Mouse (Mus musculus) thymus, postnatal 25 days (tissue): ENCODE results near the gene Pdlim7.
A peak's percentile ranks its signal among the peaks of the same experiment; 100 is the strongest.

Experiments
- DNase-seq: peaks from one replicate; pipeline ENCODE4 v3.0.0; 2022

The Pdlim7 gene

GRCm38 (mm10) chr13:55463399-55464026 lies 50.0 kb downstream of the Pdlim7 start:
- DNase-seq, result no peak

GRCm38 (mm10) chr13:55462965-55463364 lies 50.5 kb downstream of the Pdlim7 start:
- no peak for DNase-seq

DNA sequence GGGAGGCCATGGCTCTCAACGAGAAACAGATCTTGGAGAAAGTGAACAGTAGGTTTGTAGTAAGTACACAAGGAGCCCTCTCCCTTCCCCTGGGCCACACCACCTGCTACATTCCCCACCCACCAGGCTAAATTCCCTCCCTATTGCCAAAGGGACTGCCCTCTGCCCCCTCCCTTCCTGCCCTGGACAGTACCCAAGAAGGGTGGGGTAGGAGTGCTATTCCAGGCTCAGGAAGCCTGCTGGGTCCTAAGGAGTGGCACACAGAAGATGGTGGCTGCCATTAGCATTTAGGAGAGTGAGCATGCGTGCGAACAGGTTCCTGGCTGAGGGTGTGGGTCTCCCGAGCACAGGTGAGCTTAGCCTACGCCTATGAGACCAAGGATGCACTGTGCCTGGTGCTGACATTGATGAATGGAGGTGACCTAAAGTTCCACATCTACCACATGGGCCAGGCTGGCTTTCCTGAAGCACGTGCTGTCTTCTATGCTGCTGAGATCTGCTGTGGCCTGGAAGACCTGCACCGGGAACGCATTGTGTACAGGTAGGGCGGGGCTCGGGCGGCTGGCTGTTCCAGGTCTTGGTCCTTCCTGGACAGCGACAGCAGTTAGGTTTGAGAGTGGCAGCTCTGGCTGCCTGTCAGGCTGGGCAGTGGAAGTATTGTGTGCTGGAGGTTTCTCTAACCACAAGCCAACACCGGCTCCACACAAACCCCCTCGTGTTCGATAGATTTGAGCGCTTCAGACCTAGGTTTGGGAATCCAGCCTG lies 61.5 kb downstream of the Pdlim7 start:
- DNase-seq, result no peak

DNA sequence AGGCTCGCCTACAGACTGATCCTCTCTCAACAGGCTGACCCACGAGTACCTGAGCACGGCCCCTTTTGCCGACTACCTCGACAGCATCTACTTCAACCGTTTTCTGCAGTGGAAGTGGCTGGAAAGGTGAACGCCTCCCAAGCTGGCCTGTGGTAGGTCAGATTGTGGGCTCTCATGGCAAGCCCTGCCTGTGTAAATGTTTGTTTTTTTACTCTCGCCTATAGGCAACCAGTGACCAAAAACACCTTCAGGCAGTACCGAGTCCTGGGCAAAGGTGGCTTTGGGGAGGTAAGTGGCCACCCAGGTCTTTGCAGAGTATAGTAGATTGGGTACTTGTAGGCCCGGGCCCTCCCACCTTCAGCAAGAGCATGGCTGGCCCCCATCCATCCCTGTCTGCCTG lies 62.2 kb downstream of the Pdlim7 start:
- no peak for DNase-seq

GRCm38 (mm10) chr13:55450511-55450980 lies 62.9 kb downstream of the Pdlim7 start:
- DNase-seq, result no peak

DNA sequence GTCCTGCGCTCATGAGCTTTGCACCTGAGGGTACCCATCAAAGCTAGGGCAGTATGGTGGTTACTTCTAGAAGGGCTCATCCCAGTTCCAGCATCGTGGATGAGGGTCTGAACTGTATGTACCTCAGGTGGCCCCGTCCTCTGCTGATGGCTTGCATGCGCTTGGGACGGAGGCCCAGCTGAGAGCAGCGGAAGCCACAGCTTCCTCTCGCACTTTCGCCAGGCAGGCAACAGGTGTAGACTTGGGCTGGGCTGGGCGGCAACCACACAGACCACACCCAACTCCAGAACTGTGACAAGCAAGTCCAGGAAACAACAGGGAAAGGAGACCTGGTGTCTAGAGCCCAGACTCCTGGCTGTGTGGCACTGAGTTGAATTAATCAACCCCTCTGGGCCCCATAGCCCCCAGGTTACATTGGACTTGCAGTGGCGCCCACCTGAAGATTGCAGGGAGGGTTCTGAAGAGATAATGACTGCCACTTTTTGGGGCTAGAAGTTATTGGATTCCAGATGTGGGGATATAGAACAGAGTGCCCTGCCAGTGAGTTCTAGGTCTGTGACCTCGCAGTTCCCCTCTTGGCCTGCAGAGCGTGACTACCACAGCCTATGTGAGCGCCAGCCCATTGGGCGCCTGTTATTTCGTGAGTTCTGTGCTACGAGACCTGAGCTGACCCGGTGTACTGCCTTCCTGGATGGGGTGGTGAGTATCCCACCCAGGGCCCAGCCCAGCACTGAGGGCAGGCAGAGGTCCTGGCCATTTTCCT lies 63.6 kb downstream of the Pdlim7 start:
- DNase-seq, result peak; percentile 80

DNA sequence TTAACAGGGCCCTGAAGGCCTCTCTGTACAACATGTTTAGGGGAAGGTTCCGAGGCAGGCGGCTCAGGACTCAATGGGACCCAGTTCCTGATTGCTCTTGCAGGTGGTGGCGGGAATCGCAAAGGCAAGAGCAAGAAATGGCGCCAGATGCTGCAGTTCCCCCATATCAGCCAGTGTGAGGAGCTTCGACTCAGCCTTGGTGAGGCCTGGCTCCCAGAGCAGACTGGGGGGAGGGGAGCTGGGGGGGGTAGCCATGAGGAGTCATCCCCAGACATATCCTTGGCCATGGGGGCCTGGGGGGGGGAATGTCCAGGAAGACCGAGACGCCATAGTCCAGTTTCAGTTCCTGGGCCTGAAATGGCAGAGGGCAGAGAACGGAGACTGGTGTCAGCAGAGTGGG lies 64.3 kb downstream of the Pdlim7 start:
- peak; percentile 49 for DNase-seq

- no peak for DNase-seq
Measured at GRCm38 (mm10) chr13:55448131-55448530, 65.3 kb downstream of the Pdlim7 start.

DNA sequence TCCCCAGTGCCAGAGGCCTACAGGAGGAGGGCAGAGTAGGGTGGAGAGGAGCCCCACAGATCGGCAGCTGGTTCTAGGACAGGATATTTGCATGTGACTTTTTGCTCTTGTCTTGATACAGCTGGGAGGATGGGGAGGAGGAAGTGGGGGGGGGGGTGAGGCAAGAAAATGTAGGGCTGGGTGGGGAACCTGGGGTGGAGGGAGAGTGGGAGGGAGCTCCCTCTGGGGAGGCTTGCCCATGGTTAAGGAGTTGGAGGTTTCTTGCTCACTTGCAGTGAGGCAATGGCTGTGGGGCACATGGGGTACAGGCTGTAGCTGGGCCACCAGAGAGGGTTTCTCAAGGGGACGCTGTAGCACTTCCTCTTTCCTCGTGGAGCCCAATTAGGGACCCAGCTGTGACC lies 65.9 kb downstream of the Pdlim7 start:
- peak; percentile 72 for DNase-seq

- DNase-seq, result no peak
Measured at GRCm38 (mm10) chr13:55446483-55447105, 66.9 kb downstream of the Pdlim7 start.
